Mouse (Mus musculus) thymus, postnatal 14 days (tissue): ENCODE measurements around the gene Snrpa1.
A peak's percentile ranks its signal among the peaks of the same experiment; 100 is the strongest.
"Not testable (repeated sequence)": the region's sequence is repeated elsewhere in the genome, so short reads cannot be mapped to it uniquely, and the experiment has no call there.

Source experiments
- DNase-seq: peaks from one replicate; pipeline ENCODE4 v3.0.0; 2021

Gene Snrpa1

DNA sequence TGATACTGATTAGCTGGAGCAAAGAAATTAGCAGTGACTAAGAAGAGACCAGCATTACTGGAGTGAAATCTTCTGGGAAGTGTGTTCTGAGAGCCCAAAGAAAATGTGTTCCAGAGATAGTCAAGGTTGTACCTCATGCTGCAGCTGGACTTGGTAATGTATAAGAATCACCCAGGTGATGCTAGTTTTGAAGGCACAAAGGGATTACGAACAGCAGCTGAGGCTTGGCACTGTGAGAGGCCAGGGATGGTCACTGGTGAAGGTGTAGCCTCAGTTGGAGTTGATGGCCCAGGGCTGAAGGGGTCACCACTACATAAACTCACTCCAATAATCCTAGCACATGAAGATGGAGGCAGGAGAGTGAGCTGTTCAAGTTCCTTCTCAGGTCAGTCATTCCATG lies at the start of gene Snrpa1:
Gene Snrpa1 (plus strand): TSS at position 301 of the 400 bp plus-strand sequence.
- no peak for DNase-seq

DNA sequence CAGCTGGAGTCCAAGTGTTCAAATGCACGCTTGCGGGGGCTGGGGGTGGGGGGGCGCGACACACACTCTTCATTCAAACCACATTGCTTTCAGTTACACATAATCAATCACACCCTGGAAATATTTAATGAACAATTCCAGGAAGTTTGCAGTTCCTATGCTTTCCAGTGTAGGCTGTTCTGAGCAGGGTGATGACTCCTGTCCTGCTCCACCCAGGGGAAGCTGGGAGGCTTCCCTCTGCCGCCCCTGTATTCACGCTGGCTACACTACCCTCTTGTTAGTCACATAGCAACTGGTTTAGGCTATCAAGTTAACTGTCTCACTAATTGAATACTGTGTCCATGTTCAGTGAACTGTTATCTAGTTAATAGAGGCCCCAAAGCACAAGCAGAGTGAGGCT lies 48.3 kb upstream of the Snrpa1 start:
- DNase-seq, result no peak

DNA sequence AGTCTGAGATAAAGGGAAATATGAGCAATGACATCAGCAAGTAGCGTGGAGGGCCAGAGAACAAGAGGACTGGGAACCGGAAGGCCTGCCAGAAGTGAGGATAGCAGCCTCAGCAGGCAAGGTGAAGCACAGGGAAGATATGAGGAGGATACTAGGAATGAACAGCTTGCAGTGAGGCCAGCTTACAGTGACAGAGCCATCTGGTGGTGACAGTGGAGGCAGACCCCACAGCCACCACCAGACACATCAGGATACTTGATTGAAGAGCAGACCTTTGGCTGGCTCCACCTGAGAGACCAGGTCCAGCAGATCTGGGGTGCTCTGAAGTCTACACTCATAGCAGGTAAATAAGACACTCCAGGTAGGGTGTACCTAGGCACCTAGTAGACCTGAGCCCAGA lies 31.1 kb upstream of the Snrpa1 start:
- no peak for DNase-seq

DNA sequence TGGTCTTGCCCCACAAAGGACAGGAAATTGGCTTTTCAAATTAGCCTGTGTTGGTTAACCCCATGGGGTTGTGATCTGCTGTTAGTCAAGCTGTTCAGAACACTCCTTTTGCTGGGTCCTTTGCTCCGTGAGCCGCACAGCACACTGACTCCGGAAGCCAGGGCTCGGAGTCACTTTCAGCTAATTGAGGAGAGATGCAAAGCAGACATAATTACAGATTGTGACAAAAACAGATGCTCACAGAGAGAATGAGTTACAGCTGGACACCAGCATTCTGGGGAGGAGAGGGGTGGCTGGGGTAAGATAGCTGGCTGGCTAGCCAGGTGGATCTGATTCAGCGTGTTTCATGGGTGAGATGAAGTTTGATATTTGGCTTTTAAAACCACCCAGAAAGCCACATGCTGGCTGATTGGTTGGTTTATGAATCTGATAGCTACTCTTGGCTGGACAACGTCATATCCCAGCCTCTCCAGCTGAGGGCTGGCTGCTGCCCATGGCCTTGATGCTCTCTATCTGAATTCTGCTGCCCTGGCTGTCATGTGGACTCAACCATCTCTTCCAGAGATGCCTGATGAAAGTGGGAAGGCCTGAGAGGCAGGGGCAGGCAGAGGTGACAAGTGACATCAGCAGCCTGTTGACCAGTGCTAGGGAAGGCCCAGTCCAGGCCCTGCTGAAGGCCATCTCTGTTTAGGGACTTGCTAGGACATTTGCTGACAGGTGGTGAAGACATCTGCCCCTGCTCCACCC lies 29.9 kb upstream of the Snrpa1 start:
- DNase-seq, result no peak

DNA sequence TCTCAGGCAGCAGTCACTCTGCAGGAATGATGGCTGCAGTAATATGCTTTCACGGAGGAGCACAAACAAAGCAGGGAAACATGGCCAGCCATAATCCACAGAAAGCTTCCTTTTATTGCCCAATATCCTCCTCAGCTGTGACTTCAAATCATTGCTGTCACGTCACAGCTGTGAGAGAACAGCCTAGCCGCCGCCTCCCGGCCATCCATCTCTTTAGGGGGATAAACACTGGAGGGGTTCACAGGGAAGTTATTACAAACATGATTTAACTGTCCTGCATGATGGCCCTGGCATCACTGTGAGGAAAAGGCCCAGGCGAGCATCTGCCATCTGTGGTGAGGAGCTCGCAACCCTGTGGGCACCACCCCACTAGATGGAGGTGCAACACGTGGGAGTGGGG lies 22.0 kb upstream of the Snrpa1 start:
- no peak for DNase-seq

DNA sequence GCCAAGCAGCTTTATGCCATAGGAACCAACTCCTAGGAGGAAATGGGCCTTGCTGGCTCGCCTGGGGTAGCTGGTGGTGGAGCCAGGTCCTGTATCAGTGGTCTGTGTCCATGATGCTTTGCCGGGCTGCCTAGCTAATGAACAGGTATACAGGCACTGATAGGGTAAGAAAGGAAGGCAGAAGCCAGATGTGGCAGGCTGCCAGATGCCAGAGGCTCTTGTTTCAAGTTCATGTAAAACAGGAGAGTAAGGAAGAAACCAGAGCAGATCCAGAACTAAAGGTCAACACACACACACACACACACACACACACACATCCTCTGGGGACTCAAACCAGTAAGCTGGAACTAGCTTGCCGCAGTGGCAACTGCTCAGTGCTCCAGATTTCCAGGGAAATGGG lies 20.5 kb upstream of the Snrpa1 start:
- DNase-seq, result no peak

DNA sequence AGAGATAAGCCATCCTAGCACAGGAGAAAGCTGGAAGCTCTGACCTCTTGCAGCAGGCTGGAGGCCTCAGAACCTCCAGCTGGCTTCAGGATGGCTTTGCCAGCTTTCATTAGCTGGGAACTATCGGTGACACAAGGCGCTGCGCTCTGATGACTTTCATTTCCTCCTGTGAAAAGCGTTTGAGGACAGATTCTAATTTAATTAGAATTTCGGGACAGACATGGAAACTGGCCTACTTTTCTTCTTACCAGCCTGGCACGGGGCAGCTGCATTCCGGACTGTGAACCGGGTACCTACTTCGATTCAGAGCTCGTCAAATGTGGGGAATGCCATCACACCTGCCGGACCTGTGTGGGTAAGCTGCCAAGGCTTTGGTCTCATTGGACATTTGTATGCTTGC lies 20.1 kb upstream of the Snrpa1 start:
- no peak for DNase-seq

DNA sequence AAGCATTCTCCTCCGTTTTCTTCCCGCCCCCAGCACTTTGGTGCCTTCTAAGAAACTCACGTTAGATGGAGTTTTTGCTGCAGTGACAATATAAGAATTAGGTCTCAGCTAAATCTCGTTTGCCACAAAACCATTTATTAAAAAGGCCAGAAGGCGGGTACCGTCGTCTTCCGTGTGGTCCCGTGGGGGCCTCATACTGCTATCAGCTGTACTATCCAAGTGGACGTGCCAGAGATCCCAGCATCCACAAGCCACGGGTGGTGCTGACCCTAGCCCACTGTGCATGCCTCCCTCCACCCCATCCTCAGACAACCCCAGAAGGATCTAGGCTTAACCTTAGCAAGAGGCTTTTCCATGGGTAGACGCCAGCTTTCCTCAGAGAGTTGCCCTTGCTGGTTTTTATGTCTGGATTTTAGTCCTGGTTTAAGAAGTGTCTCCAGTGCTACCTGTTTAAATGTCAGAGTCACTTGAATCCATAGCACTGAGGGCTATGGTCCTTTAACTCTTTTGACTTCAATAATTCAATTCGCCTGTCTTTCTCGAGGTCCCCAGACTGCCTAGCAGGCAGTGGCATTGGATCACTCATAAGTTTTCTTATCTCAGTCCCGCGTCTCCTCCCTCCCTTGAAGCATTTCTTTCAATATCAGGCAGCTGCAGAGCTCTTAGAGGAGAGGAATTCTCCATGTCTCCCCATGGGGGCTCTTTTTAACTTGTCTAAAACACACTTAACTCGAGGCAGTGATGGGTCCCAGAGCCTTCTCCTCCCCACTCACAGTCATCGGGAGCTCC lies 18.6 kb upstream of the Snrpa1 start:
- DNase-seq, result no peak

DNA sequence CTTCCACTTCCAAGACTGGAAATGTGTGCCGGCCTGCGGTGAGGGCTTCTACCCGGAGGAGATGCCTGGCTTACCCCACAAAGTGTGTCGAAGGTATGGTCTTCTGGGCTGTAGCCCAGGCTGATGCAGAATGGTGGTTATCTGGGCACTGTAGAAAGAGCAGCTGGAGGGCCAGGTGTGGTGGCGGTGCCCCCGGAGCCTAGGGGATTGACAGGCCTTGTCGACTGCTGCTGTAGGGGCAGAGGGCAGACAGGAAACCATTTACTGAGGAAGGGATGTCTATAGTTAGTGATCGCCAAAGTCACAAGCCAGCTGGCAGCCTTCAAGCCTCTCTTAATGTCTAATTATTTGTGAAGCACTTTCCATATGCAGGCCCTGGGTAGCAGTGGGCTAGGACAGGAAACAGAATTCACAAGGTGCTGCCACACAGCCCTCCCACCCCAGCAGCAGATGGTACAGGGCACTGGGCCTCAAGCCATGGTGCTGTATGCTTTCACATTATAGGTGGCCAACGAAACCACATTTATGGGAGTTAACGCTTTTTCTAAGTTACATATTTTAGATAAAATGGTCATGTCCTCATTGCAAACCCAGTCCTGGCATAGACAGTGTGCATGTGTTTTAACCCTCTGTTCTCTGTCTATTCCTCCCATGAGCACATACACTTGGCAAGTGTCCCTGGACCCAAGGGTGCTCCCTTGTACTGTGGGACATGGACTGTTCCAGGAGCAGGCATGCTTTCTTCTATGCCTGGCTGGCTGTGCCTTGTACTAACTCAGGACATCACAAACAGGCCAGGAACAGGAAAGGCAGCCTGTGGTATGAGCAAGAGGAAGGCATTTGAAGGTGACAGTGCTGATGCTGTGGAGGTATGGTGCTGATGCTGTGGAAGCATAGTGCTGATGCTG lies 15.0 kb upstream of the Snrpa1 start, which contains the start of gene Gm45213:
Gene Gm45213 (plus strand): TSS at position 51 of the 908 bp plus-strand sequence.
- peak; percentile 33 for DNase-seq

DNA sequence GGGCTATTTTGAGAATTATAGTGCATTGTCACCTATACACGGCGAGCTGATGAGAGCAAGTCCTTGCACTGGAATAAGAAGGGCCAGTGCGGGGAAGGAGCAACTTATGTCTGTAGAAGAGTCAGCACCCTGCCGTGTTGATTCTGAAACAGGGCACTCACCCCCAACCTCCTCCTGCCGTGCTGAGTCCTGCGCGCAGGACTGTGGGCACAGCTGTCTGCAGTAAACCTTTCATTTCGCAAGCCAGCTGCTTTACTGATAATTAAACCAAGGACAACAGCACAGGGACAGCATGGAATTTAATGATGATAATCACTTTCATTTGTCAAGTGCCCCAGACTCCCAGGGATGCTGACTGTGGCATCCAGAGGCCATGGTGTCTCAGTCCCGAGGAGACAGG lies 14.2 kb upstream of the Snrpa1 start:
- DNase-seq, result no peak

DNA sequence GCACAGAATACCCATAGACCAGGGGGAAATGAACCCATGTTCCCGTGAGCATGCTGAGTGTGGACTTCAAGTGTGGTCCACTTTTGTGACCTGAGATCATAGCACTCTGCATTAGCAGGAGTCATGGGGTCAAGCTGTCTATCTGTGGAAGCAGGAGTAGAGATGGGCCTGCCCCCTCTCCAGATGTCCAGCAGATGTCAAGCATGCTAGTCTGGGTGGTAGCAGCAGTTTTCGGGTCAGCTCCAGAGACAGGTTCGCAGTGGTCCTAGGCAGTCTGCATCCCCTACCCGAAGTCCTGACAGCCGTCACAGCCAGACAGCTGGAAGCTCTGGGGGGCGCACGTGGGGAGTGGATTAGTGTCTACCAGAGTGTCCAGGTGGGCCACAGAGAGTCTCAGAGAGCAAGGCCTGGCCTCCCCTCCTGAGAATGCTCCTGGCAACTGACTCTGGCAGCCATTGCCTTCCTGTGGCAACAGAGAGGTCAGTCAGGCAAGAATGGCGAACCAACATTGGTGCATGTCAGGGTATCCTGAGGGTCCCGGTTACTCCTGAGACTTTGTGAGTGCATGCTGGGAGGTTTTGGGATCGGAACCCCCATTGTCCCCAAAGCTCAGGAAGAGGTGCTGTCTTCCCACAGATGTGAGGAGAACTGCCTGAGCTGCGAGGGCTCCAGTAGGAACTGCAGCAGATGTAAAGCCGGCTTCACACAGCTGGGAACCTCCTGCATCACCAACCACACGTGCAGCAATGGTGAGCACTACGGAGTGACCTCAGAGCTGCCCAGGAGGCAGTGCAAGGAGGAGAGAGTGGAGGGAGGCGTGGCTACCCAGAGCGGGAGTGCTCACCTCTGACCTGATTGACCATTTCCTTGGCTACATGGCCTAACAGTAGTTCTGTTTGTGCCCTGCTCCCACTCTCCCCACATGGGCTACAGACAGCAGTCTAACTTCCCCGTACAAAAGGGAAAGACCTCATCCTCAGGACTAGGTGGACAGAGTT lies 11.6 kb upstream of the Snrpa1 start:
- DNase-seq, result no peak

DNA sequence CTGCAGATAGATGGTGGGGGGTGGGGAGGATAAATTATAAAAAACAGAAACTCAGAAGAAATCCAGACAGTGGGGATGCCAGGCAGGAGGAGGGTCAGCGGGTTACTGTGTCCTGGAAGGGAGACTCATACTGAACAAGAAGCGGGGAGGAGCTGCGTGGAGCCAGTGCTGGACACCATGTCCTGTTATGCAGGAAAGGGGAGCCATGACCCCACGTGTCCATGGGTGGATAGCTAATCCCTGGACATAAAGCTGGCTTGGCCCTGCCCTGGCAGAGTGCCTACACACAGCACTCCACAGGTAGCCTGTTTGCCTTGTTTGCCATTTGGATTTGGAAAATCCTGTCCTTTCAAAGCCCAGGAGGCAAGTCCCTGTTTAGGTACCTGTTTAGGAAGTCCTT lies 10.8 kb upstream of the Snrpa1 start:
- DNase-seq, result no peak

DNA sequence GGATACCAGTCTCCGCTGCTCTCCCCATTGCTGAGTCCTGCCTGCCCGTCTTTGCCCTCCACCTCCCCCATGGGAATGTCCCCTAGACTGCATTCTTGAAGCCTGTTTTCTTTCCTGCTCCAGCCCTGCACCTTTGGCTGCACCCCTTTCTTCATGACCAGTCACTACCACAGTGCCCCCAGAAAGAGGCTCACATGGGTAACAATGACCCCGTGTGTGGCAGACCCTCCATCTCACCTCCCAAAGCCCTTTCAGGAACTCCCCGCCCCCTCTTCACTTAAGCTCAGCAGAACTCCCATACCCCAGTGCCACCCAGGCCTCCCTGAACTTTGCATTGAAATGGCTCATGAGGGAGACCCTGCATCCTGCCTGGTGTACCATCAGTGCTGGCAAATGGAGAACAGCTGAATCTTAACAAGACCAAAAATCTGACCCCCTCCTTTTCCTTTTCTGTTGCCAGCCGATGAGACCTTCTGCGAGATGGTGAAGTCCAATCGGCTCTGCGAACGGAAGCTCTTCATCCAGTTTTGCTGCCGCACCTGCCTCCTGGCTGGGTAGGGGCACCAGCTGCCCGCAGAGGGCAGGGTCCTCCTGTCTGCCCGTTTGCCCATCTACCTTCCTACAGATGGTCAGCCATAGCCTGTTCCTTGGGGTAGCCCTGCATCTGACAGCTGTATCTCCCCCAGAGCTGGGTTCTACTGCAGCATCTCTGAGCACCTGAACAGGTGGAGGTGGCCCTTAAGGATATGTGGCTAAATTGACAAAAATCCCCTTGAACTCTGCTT lies 10.2 kb upstream of the Snrpa1 start:
- DNase-seq, result no peak

DNA sequence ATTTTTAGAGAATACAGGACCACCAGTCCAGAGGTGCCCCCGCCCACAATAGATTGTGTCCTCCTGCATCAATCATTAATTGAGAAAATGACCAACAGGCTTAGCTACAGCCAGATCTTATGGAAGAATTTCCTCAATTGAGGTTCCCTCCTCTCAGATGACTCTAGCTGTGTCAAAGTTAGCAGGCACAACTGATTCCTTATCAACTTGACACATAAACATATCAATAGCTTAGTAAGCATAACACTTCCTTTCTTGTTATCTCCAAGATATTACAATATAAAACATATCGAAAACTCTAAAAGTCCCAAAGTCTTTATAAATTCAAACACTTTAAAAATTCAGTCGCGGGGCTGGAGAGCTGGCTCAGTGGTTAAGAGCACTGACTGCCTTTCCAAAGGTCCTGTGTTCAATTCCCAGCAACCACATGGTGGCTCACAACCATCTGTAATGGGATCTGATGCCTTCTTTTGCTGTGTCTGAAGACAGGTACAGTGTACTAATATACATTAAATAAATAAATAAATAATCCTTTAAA lies 4.8 kb upstream of the Snrpa1 start:
- no peak for DNase-seq

DNA sequence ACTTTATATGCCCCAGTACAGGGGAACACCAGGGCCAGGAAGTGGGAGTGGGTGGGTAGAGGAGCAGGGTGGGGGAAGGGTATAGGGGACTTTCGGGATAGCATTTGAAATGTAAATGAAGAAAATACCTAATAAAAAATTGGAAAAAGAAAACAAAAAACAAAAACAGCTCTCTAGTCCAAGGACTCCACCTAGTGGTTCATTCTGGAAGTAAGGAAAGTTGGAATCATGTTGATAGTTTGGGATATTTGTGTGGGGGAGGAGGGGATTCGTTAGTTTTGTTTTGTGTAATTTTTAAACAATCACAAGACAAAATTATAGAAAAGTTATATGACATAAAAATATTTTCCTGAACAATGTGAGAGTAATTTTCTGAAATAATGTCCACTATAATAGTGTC lies 3.4 kb upstream of the Snrpa1 start:
- DNase-seq, result not testable (repeated sequence)

DNA sequence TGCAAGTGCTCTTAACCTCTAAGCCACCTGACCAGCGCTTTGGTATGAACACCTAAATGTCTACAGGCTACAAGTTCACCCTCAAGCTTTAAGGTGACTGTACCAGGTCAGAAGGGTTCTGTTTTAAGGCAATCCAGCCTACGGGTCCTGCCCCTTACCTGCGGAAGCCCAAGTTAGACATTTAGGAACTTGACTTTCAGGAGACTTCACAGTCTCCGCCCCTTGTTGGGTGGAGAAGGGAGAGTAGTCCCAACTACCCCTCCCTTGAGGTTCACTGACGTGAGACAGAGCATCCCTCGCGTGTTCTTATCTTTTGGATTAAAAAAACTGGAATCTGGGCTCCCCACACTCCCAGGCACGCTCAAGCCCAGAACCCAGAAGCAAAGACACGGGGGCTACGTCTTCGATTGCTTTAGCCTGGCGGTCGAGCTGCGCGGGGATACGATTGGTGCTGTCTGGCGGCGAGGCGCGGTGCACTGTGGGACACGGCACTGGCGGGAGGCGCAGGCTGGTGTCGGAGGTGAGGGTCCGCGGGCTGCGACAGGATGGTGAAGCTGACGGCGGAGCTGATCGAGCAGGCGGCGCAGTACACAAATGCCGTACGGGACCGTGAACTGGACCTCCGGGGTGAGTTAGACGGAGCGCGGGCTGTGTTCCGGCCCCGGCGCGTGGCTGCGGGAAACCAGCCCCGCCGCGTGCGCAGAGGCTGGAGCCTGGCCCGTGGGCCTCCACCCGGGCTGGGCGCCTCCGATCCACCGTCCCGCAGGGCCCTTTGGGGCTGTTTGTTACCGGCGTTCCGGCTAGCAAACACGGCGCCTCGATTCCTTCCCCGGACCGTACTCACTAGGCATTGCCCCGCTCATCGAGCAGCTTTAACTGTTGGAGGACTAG lies 1.5 kb downstream of the Snrpa1 start:
- DNase-seq, result peak; percentile 92

DNA sequence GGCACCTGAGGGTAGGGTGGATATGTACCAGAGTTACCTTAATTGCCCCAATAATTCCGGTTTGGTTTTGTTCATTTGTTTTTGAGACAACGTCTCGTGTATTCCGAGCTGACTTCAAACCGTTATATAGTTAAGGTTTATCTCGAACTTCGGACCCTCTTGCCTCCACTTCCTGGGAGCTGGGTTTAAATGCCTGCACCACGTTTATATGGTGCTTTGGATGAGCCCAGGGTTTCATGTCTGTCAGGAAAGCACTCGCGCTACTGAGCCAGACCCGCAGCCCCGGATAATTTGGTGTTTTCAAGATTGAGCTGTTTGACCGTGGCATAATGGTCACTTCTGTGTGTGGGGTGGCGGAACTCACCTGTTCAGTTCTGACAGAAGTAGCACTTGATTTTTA lies 2.3 kb downstream of the Snrpa1 start:
- no peak for DNase-seq

DNA sequence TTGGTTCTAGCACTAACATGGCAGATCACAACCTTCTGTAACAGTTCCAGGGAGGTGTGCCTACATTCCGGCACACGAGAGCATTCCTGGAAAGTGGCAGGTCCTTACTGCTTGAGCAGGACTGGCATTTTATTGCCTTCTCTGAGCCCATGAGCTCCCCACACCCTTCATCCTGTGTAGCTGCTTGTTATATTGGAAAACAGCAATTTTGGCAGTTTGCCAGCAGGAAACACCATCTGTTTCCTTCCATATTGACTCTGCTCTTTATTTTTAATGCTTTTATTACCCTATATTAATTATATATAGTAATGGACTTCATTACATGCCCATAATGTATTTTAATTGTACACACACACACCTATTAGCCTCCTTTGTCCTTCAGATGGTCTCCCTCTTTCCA lies 17.6 kb downstream of the Snrpa1 start:
- no peak for DNase-seq

DNA sequence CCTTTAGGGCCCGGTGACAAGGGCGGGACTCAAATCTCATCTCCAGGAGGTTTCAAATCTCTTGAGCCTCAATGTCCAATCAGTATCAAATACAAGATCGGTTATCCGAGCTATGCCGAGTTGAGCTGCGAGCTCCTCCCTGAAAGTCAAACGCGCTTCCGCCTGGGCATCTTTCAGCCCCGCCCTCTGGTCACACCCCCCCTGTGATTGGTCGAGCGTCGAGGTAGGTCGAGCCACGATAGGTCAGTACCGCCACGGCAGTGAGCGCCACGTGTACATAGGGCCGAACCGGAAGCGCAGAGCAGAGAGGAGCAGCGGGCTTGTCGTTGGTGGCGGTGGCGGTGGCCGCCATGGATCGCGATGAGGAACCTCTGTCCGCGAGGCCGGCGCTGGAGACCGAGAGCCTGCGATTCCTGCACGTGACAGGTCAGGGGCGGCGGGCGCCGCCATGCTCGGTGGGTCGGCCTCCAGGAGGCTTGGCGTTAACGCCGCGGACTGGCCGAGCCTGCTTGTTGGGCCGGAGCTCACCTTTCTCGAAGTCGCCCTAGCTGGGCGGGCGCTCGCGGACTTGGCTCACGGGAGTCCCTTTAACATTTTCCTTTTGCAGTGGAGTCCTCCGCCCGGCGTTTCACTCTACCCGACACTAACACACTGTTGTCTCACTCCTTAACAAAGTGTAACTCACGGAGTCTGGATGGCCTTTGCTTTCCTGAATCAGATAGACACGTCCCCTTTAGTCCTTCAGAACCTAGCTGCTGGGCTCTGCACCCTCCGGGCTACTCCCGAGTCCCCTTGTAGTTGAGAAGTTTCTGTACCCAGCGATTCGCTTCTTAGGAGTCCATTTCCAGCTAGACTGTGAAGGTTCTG lies 20.8 kb downstream of the Snrpa1 start, which contains the start of gene Selenos:
Gene Selenos (plus strand): TSS at position 286 of the 867 bp plus-strand sequence.
- DNase-seq, result peak; percentile 96
